In the genomic region with DNA sequence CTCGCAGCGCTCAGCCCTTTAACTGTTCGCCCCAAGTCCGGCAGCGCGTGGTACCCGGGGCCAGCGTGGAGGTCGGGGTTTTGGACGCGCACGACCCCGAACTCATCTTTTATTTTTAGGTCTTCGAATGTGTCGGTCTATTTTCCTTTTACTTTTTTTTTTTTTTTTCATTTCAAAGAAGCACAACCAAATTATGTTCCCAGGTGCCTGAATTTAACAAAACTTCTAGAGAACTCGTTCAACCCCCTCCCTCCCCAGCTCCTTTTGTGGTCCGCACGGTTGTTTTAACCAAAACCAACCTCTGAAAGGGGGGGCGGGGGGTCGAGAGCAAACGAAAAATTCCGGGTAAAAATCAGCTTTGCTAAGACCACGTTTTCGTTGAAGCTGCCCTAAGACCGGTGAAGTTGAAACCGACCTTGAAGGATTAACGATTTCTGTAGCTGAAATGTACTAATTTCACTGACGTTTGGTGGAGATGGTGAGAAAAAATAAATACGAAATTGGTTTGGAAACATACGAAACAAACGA, we compare ENCODE assay signal across 8 mouse cellular contexts. TPM values are rescaled to one million over a fixed set of nuclear protein-coding genes. Genes with fewer than 3 reads are reported as not detected.
DNase-seq lines count a peak whose midpoint lies in the region; ATAC-seq and TF ChIP-seq lines count a peak whose summit lies in the region.

No protein-coding gene starts in this region.

- peak overlapping the region; percentile 71 for H3K4me3 ChIP-seq in forebrain, embryonic 16.5 days (replicated peaks; ENCODE audit: low read length)
- peak overlapping the region; percentile 62 to 72 for H3K4me3 ChIP-seq in liver, embryonic 14.5 days (ENCODE audit: insufficient read depth in 1 of 2, low read depth in 2 of 2, low read length in 2 of 2)

- under 1% methylated on average over 31 of the region's 31 CpGs for WGBS in forebrain, embryonic 16.5 days
- under 1% methylated on average over 31 of the region's 31 CpGs for WGBS in liver, embryonic 14.5 days (ENCODE audit: insufficient replicate concordance)

- no peaks in the 10 kb centered on the region for H3K27me3 ChIP-seq in forebrain, embryonic 16.5 days (replicated peaks; ENCODE audit: control insufficient read depth, insufficient read depth, low read length)
- no peaks in the 10 kb centered on the region for H3K27me3 ChIP-seq in liver, embryonic 14.5 days (ENCODE audit: control insufficient read depth, insufficient read depth, low read length)

- TF ChIP-seq CTCF in liver, embryonic 14.5 days (IDR thresholded peaks at IDR 0.05; ENCODE audit: low read depth): no peak

- ATAC-seq in forebrain, embryonic 16.5 days: no peak
- no peak for ATAC-seq in liver, embryonic 14.5 days (ENCODE audit: insufficient read depth)

- peaks cover 13% of the 10 kb centered on the region for H3K4me1 ChIP-seq in forebrain, embryonic 16.5 days (replicated peaks; ENCODE audit: control insufficient read depth, insufficient read depth, low read length)
- H3K4me1 ChIP-seq in liver, embryonic 14.5 days (replicated peaks; ENCODE audit: control insufficient read depth in 2 of 2, insufficient read depth in 2 of 2, low read length in 1 of 2): peaks cover 0 to 6% of the 10 kb centered on the region in 2 experiments; a peak in 3 of 4 replicates

- peak overlapping the region; percentile 72 for H3K4me2 ChIP-seq in forebrain, embryonic 16.5 days (ENCODE audit: low read length)
- H3K4me2 ChIP-seq in liver, embryonic 14.5 days (ENCODE audit: low read depth): peak overlapping the region; percentile 77

- H3K9ac ChIP-seq in forebrain, embryonic 16.5 days (replicated peaks; ENCODE audit: low read depth, low read length): no peak overlapping the region
- peak overlapping the region; percentile 84 for H3K9ac ChIP-seq in liver, embryonic 14.5 days (replicated peaks)

- H3K36me3 ChIP-seq in forebrain, embryonic 16.5 days (ENCODE audit: control insufficient read depth, insufficient read depth): no peaks in the 10 kb centered on the region
- H3K36me3 ChIP-seq in liver, embryonic 14.5 days (replicated peaks; ENCODE audit: control insufficient read depth, insufficient read depth, low read depth): no peaks in the 10 kb centered on the region

- TF ChIP-seq EP300 in liver, embryonic 14.5 days (IDR thresholded peaks at IDR 0.05; ENCODE audit: low read depth): no peak

- H3K9me3 ChIP-seq in forebrain, embryonic 16.5 days (ENCODE audit: control insufficient read depth, low read length): no peaks in the 10 kb centered on the region
- no peaks in the 10 kb centered on the region for H3K9me3 ChIP-seq in liver, embryonic 14.5 days (ENCODE audit: control insufficient read depth, low read length)

- H3K27ac ChIP-seq in forebrain, embryonic 16.5 days (ENCODE audit: low read length): no peak overlapping the region
- H3K27ac ChIP-seq in liver, embryonic 14.5 days: peak overlapping the region; percentile 75

- DNase-seq in kidney, adult 9 months: peak; percentile 32
- no peak for DNase-seq in kidney, postnatal 36 days
- peak; percentile 21 for DNase-seq in NIH3T3 (ENCODE audit: low read depth)
- no peak for DNase-seq in liver, embryonic 14.5 days (ENCODE audit: low read depth in 3 of 3, low spot score in 3 of 3)
- no peak for DNase-seq in layer of hippocampus, postnatal 36 days
- DNase-seq in urinary bladder, postnatal 14 days (ENCODE audit: low spot score): no peak
- DNase-seq in spleen, postnatal 36 days (ENCODE audit: low spot score in 2 of 2): no peak

RNA-seq across cellular contexts. Expression of a gene that starts 3.6 kb away (rescaled TPM):
- polyA plus RNA-seq in forebrain, embryonic 16.5 days (2015; fragmentation: Nextera tagmentation; extraction: Ambion mirVana): 34.1 and 39.0 TPM in 2 replicates
- 5.0 and 7.6 TPM in 2 replicates for polyA plus RNA-seq in liver, embryonic 14.5 days (2012; rRNA removed)
- 14.0 and 15.4 TPM in 2 replicates for polyA plus RNA-seq in liver, embryonic 14.5 days (2014; fragmentation: Nextera tagmentation; extraction: Ambion mirVana)
- not detected for total RNA-seq in layer of hippocampus, postnatal 36 days (2021)

RNA-seq across cellular contexts. Expression of a gene that starts 45.5 kb away (rescaled TPM):
- polyA plus RNA-seq in forebrain, embryonic 16.5 days (2015; fragmentation: Nextera tagmentation; extraction: Ambion mirVana): 154 and 163 TPM in 2 replicates
- 46.4 and 61.4 TPM in 2 replicates for polyA plus RNA-seq in liver, embryonic 14.5 days (2012; rRNA removed)
- polyA plus RNA-seq in liver, embryonic 14.5 days (2014; fragmentation: Nextera tagmentation; extraction: Ambion mirVana): 16.1 and 16.4 TPM in 2 replicates
- total RNA-seq in layer of hippocampus, postnatal 36 days (2021): 100 to 1,000 TPM in 1 of 2 experiments, 10 to 100 TPM in 1; 92.3 to 105 TPM

Comparison
In these comparisons a context has a peak if more than half of its experiments do, and no peak if none do; other contexts are left out.
1. DNase-seq: peak in kidney, adult 9 months (single experiment) and NIH3T3 (single experiment); none in kidney, postnatal 36 days (0 of 2), liver, embryonic 14.5 days (0 of 3), layer of hippocampus, postnatal 36 days (0 of 2), urinary bladder, postnatal 14 days (single experiment) and spleen, postnatal 36 days (0 of 2).